Mouse (Mus musculus) inflammation-experienced regulatory T-cells, adult 6 months (primary cell): Measurements from ENCODE around the gene Zfp770. TPM values are rescaled to one million over a fixed set of nuclear protein-coding genes. Genes with fewer than 3 reads are reported as not detected.
"Not testable (repeated sequence)": the region's sequence is repeated elsewhere in the genome, so short reads cannot be mapped to it uniquely, and the experiment has no call there.

Experiments
- ATAC-seq: one replicate; pipeline ENCODE4 v1.8.0; 2017
- polyA plus RNA-seq, 3 experiments: library from polyadenylated mRNA; unstranded; fragments of 100-300 nt; shearing (Covaris generic); gene quantifications; one replicate each; pipeline ENCODE4 v1.2.1; 2017

Gene Zfp770
- polyA plus RNA-seq = 1 to 10 TPM; 2.4 to 3.6 (median 2.6) TPM

GRCm38 (mm10) chr2:114200932-114201559 is at the start of gene Zfp770:
TSS of gene Zfp770 (minus strand) at chr2:114201469.
- ATAC-seq = peak; percentile 86

DNA sequence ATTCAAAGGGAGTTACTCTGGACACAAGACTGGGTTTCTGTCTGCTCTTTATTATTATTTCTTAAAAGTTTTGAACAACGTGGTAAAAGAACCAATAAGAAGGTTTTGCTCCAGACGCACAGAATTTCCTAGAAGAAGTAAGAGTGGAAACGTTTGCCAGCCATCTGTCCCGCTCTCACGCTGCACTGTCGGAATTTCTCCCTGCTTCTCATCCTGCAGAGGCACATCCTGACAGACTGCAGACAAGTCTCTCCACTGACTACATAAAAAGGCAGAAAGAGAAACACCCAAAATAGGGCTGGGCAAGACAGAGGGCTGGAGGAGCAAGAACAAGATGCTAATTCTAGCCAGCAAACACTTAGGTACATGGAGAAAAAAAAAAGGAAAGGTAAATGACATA is 48.2 kb upstream of the Zfp770 start:
- no peak for ATAC-seq

DNA sequence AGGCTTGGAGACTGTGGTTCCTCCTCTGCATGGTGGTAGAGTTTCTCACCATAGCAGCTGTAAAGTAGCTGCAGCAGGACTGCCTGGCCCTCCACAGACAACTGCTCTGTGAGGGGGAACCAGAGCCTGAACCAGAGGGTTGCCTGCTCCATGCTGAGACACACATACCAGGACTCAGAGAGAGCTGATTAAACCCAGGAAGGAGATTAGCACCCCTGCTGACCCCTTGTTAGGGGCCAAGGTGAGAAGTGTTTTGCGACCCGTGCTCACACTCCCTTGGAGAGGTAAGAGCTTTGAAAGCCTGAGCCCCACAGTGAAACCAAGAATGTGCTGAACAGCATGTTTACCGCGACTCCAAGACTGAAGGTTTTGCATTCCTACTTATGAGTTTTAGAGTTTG is 36.4 kb upstream of the Zfp770 start:
- no peak for ATAC-seq

DNA sequence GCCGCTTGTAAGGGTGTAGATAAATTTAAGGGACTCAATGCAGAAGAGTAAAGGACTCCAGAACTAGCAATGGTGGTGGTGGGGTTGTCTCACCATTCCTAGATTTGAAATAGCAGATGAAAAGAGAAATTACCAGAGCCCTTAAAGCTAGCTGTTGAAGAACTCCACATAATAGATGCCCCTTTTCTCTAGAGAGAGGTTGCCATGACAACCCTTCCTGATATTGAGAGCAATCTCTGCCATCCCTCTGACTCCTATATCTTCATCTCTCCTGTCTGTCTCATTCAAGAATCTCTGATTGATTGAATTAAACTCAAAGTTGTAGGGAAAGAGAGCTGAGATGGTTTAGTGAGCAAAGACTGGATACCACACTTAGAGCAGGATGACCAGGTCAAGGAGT is 35.3 kb upstream of the Zfp770 start:
- ATAC-seq = no peak

GRCm38 (mm10) chr2:114235584-114235983 is 34.3 kb upstream of the Zfp770 start:
- no peak for ATAC-seq

DNA sequence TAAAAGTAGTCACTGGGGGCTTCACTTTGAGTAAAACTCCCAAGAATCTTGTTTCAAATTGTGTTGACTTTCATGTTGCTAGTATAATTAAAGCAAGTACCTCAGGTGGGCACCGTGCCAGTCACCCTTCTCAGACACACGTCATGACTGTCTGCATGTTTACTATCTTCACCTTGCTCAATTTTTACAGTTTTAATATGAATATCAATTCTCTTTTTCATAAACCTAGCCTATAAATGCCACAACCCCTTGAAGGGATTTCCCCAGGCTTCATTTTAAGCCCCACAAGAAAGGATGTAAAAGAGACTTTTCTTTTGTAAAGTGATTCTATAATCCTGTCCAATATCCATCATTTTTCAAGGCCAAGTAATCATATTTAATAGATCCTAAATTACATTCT is 30.0 kb upstream of the Zfp770 start:
- ATAC-seq = peak; percentile 60

DNA sequence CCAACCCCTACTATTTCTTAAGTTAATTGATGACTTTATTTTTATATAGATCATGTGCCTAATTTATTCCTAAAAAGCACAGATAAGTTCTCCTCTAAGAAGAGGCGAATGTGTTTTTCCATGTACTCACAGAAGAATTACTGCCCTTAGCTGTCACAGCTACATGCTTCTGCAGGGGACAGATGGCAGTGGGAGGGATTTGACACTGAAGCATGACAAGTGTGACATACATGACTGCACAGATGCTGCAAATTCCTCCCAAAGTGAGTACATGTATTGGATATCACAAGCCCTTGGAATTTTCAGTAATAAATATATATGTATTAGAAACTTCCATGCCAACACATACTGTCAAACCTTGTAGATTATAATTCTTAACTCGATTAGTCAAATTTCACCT is 27.4 kb upstream of the Zfp770 start:
- no peak for ATAC-seq

DNA sequence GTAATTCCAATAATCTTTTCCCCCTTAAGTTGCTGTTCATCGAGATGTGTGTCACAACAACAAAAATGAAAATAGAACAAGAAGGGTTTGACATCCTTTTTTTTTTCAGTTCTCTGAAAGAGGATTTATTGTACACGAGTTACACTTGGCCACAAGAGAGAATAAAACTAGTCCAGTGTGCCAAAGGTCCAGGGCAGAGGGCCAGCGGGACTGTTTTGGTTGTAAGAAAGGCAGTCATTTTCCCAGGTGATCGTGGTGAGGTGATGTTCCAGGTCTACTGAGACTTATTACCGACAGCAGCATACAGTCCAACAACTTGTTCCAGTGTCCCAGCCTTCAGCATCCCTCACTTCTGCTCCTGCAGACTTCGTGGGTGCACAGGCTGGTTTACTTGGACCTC is 3.8 kb upstream of the Zfp770 start:
- ATAC-seq = no peak

- no peak for ATAC-seq
Measured at GRCm38 (mm10) chr2:114201574-114201973, 305 bp upstream of the Zfp770 start.

GRCm38 (mm10) chr2:114196421-114196820 is 4.8 kb downstream of the Zfp770 start:
- ATAC-seq = no peak

- ATAC-seq = not testable (repeated sequence)
Measured at GRCm38 (mm10) chr2:114186924-114187323, 14.3 kb downstream of the Zfp770 start, which contains the start of gene Aqr. TSS of gene Aqr (minus strand) at chr2:114187024.

GRCm38 (mm10) chr2:114177802-114178733 is 23.2 kb downstream of the Zfp770 start:
- ATAC-seq = no peak

GRCm38 (mm10) chr2:114174651-114175484 is 26.4 kb downstream of the Zfp770 start:
- peak; percentile 99 for ATAC-seq

- no peak for ATAC-seq
Measured at GRCm38 (mm10) chr2:114173248-114173647, 28.0 kb downstream of the Zfp770 start.

- no peak for ATAC-seq
Measured at GRCm38 (mm10) chr2:114167837-114168236, 33.4 kb downstream of the Zfp770 start.

DNA sequence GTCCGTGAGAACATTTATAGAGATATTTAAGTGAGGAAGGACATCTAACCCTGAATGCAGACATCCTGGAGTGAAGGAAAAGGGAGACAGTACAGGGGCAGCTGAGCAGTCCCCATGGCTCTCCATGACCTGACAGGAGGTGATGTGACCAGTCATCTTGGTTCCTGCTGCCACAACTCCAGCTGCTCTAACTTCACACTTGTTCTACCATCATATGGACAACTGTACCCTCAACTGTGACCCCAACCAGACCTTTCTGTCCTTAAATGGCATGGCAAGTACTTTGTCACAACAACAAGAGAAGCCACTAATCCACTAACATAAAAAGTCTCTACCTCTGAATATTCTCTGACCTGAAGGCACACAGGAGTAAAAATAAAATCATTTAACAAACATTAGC is 39.3 kb downstream of the Zfp770 start:
- no peak for ATAC-seq

DNA sequence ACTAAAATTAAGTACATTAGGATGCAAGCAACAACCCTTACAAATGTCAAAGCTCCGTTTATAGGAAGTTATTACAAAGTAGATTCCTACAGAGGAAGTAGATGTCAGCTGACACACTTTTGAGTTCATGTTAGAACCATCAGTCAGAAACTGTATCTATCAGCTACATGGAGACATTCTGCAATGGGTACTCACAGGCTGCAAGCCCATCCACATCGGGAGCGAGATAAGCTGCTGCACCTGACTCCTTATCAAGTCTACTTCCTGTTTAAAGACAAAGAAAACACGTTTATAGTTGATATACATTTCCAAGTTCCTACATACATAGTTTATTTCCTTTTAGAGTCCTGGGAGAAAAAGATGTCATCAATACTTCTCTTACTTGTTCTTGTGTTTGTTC is 43.9 kb downstream of the Zfp770 start:
- no peak for ATAC-seq

DNA sequence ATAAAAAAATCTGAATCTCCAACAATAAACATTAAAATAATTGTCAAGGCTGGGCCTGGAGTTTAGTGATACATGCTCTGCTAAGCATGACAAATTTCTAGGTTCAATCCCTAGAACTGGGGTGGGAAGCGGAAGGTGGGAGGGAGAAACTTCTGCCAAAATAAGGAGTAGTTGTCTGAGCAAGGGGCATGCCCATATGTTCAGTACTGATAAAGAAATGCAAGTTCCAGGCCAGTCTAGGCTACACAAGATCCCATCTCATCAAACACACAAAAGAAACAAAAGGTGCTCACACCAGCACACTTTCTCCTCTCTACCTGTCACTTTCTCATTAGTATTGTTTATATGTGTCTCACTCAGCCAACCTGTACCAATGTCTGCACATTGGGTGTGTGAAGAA is 44.6 kb downstream of the Zfp770 start:
- no peak for ATAC-seq

DNA sequence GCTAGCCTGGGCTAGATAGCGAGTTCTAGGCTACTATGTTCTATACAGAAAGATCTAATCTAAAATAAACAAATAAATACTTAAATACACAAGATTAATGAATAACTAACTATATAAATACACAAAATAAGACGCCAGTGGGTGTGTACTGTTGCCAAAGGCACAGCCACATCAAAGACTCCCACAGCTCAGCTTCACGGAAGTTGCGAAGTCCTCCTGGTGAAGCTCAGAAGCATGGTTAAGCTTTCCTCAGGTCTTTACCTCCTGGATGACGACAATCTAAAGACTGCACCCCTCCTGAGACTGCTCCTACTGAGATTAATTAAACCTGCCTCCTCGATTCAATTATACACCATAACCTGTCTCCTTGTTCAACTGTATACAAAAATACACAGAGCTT is 48.0 kb downstream of the Zfp770 start:
- peak; percentile 79 for ATAC-seq

- ATAC-seq = no peak
Measured at GRCm38 (mm10) chr2:114146864-114147458, 54.3 kb downstream of the Zfp770 start.

DNA sequence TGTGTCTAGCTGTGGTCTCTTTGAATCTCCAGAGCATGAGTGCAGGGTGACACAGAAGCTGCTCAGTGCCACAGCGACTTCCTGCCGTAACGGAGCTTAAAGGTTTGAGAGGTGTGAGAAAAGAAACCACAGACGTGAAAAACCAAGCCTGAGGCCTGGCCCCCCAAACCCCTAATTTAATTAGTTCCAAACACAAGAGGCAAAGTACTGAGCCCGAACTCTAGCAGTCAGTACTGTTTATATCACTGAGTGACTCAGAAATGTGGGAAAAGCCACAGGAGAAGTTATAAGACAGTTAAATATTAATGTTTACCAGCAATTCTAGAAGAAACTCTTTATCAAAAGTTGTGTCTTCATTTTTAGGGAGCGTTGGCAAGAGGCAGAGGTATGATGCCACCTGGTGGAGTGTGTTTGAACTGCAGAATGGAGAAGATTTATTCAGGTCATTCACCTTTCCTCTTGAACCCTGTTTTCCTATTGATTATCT is 55.9 kb downstream of the Zfp770 start:
- peak; percentile 96 for ATAC-seq

GRCm38 (mm10) chr2:114144915-114145314 is 56.4 kb downstream of the Zfp770 start:
- peak; percentile 82 for ATAC-seq
